Mouse (Mus musculus) urinary bladder, postnatal 14 days (tissue): ENCODE measurements around the gene Pfkl.
"Not testable (repeated sequence)": the region's sequence is repeated elsewhere in the genome, so short reads cannot be mapped to it uniquely, and the experiment has no call there.

Experiments
- DNase-seq: peaks from one replicate; pipeline ENCODE4 v3.0.0; 2021; ENCODE audit warnings: low spot score

The Pfkl gene

GRCm38 (mm10) chr10:78009945-78010293, at the start of gene Pfkl:
TSS of gene Pfkl (minus strand) at chr10:78010083.
- DNase-seq, result no peak

GRCm38 (mm10) chr10:78057056-78057455, 47.2 kb upstream of the Pfkl start:
- peak; percentile 64 for DNase-seq

- peak; percentile 49 for DNase-seq
Measured at GRCm38 (mm10) chr10:78054633-78055565, 45.0 kb upstream of the Pfkl start.

GRCm38 (mm10) chr10:78049519-78050035, 39.7 kb upstream of the Pfkl start:
- DNase-seq, result no peak

GRCm38 (mm10) chr10:78048061-78048730, 38.3 kb upstream of the Pfkl start:
- no peak for DNase-seq

GRCm38 (mm10) chr10:78046388-78046787, 36.5 kb upstream of the Pfkl start:
- no peak for DNase-seq

GRCm38 (mm10) chr10:78044531-78044930, 34.6 kb upstream of the Pfkl start:
- no peak for DNase-seq

- peak; percentile 64 for DNase-seq
Measured at GRCm38 (mm10) chr10:78043406-78043836, 33.5 kb upstream of the Pfkl start, which contains the start of gene Aire. TSS of gene Aire (minus strand) at chr10:78043610.

GRCm38 (mm10) chr10:78042697-78043405, 33.0 kb upstream of the Pfkl start:
- no peak for DNase-seq

GRCm38 (mm10) chr10:78042096-78042495, 32.2 kb upstream of the Pfkl start:
- no peak for DNase-seq

GRCm38 (mm10) chr10:78041647-78042046, 31.8 kb upstream of the Pfkl start, which contains the start of gene Dnmt3l:
TSS of gene Dnmt3l (plus strand) at chr10:78041947.
- DNase-seq, result no peak

GRCm38 (mm10) chr10:78037139-78037538, 27.3 kb upstream of the Pfkl start:
- no peak for DNase-seq

- no peak for DNase-seq
Measured at GRCm38 (mm10) chr10:78031987-78032386, 22.1 kb upstream of the Pfkl start.

- DNase-seq, result no peak
Measured at GRCm38 (mm10) chr10:78029080-78029479, 19.2 kb upstream of the Pfkl start.

GRCm38 (mm10) chr10:78028129-78028528, 18.2 kb upstream of the Pfkl start:
- DNase-seq, result peak; percentile 79

- DNase-seq, result not testable (repeated sequence)
Measured at GRCm38 (mm10) chr10:78025453-78025852, 15.6 kb upstream of the Pfkl start.

- not testable (repeated sequence) for DNase-seq
Measured at GRCm38 (mm10) chr10:78019984-78020383, 10.1 kb upstream of the Pfkl start.

- DNase-seq, result no peak
Measured at GRCm38 (mm10) chr10:78019291-78019690, 9.4 kb upstream of the Pfkl start.

GRCm38 (mm10) chr10:78018797-78019203, 8.9 kb upstream of the Pfkl start:
- peak; percentile 82 for DNase-seq

GRCm38 (mm10) chr10:78016366-78016765, 6.5 kb upstream of the Pfkl start:
- DNase-seq, result no peak

- no peak for DNase-seq
Measured at GRCm38 (mm10) chr10:78015489-78015888, 5.6 kb upstream of the Pfkl start.
